Mouse (Mus musculus) lung, adult 18-20 months (tissue): ENCODE measurements around the gene Chkb.
"Not testable (repeated sequence)": the region's sequence is repeated elsewhere in the genome, so short reads cannot be mapped to it uniquely, and the experiment has no call there.

Experiments
- DNase-seq, 2 experiments: peaks; one replicate each; pipeline ENCODE4 v3.0.0; 2022; ENCODE audit warnings: mixed read lengths in 2 of 2

Chkb gene

DNA sequence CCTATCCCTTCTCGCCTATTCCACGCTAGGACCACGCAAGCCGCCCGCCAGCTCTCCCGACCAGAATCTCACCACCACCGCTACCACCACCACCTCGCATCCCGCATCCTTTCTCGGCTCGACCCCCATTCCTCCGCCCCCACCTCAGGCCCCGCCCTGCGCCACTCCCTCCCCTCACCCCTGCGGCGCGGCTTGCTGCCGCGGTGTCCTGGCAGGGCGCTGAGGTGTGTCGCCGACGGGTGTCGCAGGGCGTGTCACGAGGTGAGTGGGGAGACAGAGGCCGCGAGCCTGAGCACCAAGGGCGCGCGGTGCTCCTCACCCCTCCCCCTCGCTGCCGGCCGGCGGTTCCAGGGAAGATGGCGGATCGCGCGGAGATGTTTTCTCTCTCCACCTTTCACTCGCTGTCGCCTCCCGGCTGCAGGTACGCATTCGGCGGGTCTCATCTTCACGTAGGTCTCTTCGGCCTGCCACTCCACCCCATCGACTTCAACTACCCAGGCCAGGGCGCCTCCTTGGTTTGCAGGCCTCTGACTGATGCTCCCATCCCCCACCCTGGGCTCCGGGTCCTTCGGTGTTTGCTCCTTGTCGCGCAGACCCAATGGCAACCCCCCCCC, 24.3 kb upstream of the Chkb start, which contains the start of gene Mapk8ip2:
Gene Mapk8ip2, plus strand, starts transcription at position 49 of the 614 bp plus-strand sequence.
- no peak for DNase-seq

GRCm38 (mm10) chr15:89452906-89453864, 23.5 kb upstream of the Chkb start:
- DNase-seq, result peak; percentile 23 to 41

DNA sequence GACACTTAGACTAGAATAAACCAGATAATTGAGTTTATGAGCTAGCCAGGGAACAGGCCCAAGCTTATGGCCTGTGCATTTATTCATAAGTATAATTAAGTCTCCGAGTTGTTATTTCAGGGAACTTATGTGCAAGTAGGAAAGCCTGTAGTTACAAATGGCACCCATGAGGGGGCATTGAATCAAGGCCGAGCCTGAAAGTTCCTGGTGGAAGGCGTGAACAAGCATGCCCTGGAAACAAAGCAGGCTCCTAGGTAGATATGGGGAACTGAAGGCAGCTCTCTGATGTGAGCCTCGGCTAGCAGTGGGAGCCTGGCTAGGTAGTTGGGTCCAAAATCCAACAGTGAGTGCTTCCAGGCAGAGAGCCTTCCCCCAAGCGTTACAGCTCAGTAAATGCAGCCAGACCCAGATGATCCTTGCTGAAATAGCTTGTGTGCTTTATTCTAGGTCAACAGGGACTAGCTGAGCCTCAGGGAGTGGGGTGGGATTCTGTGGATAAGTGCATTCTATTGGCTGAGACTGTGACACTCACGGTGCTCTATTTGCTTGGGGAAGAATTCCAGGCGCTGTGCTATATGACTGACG, 12.9 kb upstream of the Chkb start:
- no peak for DNase-seq

- no peak for DNase-seq
Observed at GRCm38 (mm10) chr15:89435878-89436277, 6.2 kb upstream of the Chkb start.

GRCm38 (mm10) chr15:89434136-89434535, 4.4 kb upstream of the Chkb start:
- no peak for DNase-seq

DNA sequence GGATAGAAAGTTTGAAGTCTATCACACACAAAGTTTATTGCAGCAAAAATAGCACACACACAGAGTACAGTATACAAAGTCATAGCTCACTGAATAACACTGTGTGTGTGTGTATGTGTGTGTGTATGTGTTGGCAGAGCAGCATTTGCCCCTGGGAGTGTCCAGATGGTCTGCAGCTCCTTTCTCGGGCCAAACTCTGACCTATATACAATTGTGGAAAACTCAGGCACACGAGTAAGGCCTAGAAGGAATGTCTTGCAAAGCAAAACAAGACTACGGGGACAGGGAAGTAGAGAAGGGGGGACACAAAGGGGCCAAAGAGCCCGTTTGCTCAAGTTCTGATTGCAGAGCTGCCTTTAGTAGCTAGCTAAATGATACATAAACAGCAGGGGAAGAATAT, 3.2 kb upstream of the Chkb start:
- DNase-seq, result no peak

GRCm38 (mm10) chr15:89431806-89432205, 2.1 kb upstream of the Chkb start:
- no peak for DNase-seq

DNA sequence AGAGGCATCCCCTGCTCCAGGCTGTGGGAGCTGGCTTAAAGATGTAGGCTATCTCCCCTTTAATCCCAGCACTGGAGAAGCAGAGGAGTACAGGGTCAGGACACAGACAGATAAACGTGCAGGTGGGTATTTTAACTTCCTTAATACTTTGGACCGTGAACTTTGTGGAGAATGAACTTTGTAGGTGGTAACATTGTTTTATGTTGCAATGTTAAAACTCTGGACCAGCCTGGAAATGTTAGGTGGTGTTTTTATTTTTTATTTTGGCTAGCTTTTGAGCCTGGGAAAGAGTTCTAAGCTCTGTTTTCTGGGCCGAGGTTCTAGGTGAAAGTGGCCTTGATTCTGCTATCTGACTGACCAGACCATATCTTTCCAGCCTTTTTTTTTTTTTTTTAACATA, 1.6 kb upstream of the Chkb start:
- no peak for DNase-seq

GRCm38 (mm10) chr15:89430771-89431170, 1.1 kb upstream of the Chkb start:
- not testable (repeated sequence) for DNase-seq

DNA sequence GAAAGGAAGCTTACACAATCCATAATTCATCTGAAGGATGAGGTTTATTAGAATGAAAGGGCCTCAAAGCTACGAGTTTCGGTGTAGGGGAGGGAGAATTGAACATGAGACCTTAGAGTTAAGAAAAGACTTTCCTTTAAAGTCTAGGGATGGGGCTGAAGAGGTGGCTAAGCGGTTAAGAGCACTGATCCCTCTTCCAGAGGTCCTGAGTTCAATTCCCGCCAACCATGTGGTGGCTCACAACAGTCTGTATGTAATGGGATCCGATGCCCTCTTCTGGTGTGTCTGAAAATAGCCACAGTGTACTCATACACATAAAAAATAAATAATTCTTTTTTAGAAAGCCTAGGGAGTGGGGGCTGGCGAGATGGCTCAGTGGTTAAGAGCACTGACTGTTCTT, 633 bp upstream of the Chkb start:
- no peak for DNase-seq

DNA sequence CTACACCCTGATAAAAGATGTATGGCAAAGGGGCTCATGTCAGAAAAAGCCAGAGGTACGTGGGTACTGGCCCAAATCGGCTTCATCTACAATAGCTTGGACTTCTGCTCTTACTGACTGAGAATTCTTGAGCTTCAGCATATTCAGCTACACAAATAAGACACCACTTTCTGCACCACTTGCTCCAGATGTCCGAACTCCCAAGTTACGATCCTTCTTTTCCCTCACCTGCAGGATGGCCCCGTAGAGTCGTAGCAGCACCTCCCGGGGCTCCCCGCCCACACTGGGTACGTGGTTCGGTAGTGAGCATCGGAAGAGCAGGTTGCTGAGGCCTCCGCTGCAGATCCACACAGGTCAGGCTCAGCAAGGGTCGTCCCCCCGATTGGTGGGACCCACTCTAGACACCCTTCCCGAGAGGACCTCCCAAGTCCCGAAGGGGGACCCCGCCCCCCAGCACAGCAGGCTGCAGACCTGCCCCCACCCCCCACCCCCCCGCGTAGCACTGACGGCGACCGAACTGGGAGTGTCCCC, 822 bp downstream of the Chkb start:
- no peak for DNase-seq

DNA sequence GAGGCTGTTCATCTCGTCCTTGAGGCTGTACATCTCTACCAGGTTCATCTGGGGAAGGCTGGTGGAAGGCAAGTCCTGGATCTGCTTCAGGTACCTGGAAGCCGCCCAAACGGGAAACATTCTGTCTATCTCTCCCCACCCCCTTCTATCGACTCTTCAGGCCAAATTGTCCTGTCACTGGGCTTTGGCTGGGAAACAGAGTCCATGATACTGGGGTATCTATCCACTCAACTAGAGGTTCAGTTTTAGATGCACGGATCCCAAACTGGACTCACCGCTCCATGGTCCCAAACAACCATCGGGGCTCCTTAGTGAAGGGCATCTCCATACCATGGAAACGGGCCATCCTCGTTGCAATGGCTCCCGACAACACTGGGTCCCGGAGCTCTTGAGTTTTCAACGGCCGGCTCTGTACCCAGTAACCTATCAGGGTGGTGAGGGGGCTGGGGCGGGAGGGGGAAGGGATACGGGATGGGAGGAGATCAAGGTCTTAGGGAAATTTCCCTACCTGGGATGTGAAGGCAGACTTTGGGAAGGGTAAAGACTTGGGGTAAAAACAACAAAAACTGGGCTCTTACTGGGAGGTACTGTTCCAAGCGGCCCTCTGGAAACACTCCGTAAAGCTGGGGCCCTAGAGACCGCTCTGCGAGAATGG, 1.4 kb downstream of the Chkb start:
- DNase-seq, result no peak

DNA sequence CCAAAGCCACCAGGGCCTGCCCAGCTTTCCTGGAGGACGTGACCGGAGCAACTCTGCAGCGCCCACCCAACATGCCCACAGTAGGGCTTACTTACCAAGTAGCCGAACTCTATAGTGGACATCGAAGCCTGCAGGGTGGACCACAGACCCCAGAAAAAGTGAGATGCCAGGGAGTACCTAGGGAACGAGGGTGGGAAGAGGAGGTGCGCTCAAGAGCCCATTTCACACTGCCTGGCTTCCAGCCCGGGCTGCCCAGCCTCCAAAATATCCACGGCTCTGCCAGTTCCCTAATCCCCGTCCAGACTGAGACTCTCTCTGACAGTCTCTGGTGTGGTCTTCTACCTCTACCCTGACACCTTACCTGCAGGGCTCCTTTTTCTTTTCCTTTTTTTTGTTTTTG, 3.0 kb downstream of the Chkb start:
- no peak for DNase-seq

GRCm38 (mm10) chr15:89425711-89426121, 4.0 kb downstream of the Chkb start, which contains the start of gene Cpt1b:
Cpt1b (minus strand) TSS chr15:89425863.
- DNase-seq, result peak in 1 of 2 experiments; percentile 19

DNA sequence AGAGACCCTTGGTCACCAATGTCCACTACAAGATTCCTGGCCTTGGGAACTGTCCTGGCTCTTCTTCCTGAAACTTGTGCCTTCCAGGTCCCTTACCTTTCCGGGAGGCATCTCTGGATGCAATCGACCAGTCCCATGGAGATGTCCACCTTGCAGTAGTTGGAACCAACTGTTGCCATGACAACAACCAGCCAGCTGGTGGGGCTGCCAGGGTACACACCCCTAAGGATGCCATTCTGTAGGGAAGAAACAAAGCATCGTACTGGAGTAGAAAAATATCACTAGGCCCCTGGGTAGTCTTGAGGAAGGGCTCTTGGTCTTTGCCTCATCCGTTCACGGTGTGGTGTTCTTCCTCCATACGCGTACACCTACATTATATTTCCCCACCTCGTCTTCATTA, 5.1 kb downstream of the Chkb start:
- no peak for DNase-seq

GRCm38 (mm10) chr15:89421938-89422337, 7.8 kb downstream of the Chkb start:
- no peak for DNase-seq

DNA sequence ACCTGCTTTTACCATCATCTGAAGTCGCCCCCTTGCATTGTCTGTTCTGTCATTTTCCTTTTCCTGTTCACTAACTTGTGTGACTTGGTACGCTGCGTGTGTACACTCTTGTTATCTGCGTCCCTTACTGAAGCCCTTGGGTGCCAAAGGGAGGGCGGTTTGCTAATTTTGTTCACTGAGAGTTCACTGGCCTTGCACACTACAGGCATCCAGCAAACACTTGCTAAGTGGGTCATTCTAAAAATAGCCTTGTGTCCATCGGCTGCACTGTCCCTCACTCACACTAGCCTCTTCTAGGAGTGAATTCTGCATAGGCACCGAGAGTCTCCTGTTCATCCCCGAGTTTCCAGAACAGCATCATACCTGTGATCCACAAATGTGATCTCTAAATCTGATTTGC, 14.4 kb downstream of the Chkb start:
- no peak for DNase-seq

GRCm38 (mm10) chr15:89410118-89410517, 19.6 kb downstream of the Chkb start, which contains the start of gene Syce3:
Syce3 (minus strand) TSS chr15:89410503.
- no peak for DNase-seq

- DNase-seq, result no peak
Observed at GRCm38 (mm10) chr15:89406691-89407090, 23.0 kb downstream of the Chkb start.

DNA sequence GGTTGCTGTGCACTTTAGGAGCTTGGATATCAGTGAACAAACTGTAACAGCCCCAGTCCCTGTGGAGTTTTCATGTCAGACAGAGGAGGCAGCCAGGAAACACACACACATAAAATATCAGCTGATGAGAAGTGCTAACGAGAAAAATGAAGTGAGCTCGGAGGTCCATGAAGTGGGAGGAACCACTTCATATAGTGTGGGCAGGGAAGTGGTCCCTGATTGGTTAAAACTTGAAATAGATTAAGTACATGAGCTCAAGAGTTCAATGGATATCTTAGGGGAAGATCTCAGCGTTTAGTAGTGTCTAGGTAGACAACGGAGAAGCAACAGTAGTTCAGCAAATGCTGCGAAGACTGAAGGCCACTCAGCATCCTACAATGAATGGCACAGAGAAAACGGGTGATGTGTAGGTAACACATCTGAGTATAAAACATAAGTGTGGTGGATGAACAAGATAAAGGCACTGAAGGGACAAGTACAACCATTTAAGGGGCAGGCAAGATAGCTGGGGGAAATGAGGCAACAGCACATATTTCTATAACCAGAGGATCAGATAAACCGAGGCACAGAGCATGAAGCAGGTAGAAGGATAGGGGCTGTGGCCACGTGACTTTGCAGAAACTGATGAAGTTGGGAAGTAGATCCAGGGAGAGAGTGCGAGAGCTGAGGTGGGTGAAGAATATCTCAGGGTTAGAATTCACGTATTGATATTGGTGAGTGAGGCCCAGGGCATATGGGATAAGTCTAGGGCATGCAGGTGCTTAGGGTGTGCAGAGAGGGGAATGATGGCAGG, 24.7 kb downstream of the Chkb start:
- no peak for DNase-seq

- DNase-seq, result no peak
Observed at GRCm38 (mm10) chr15:89402471-89402870, 27.2 kb downstream of the Chkb start.

DNA sequence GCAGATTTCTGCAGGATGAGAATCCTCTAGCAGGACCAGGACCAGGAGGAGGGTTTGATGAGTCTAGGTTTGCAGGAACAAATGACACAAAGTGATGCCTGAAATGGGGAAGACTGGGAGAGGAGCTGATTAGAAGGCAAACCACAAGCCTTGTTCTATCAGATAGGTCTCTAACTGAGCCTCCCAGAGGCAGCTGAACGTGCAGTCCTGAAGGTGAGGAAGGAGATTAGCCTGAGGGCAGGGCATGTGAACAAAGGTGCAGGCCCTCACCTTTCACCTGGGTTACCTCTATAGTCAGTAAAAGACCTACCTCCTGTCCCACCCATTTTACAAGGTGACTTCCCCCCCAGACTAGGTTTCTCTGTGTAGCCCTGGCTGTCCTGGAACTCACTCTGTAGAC, 30.0 kb downstream of the Chkb start:
- no peak for DNase-seq
